ENCODE assay signal across 21 mouse cellular contexts in the genomic region with DNA sequence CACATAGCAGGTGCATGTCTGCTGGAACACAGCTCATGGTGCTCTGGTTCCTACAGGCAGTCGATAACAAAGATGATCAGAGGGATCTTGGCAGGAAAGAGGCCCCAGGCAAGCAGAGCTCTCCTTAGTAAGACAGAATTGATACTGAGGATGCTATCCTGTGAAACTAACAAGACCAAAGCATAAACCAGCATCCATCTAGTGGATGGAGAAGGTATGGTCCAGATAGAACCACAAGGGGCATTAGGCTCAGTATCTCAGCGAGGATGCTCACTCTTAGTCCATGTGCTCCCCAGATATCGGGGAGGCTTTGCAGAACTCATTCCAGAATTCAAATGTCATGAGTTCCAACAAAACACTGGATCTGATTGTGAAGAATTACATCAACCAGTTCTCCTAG.
DNase-seq lines count a peak whose midpoint lies in the region; TF ChIP-seq lines count a peak whose summit lies in the region.
"Had no signal": no experiment of that assay in that cellular context is flagged by ENCODE, and none has a peak within 500 bp of the region (broad histone marks: within the 10 kb centered on the region; RNA-seq: fewer than 3 reads in every experiment).

No protein-coding gene starts in this region.

- no peak overlapping the region for H3K4me3 ChIP-seq in gastrocnemius, adult 2 months
- no peak overlapping the region for H3K4me3 ChIP-seq in layer of hippocampus, adult 2 months
- no peak overlapping the region for H3K4me3 ChIP-seq in cortical plate, adult 2 months (ENCODE audit: insufficient read depth, low read length)
- H3K4me3 ChIP-seq: embryonic facial prominence, embryonic 10.5 days; liver, embryonic 12.5 days; midbrain, embryonic 15.5 days had no signal

- peak; percentile 14; the same call in 1 of the 2 replicates for TF ChIP-seq CTCF in gastrocnemius, adult 2 months (IDR thresholded peaks at IDR 0.05)
- TF ChIP-seq CTCF in layer of hippocampus, adult 2 months (conservative IDR thresholded peaks at IDR 0.05): peak; percentile 52
- peak; percentile 26; the same call in 1 of the 2 replicates for TF ChIP-seq CTCF in cortical plate, adult 2 months (IDR thresholded peaks at IDR 0.05; ENCODE audit: extremely low read depth, insufficient read depth, low read length)

- H3K4me1 ChIP-seq in cortical plate, adult 2 months (ENCODE audit: control insufficient read depth, insufficient read depth, low read length): no peaks in the 10 kb centered on the region
- H3K4me1 ChIP-seq: liver, embryonic 12.5 days had no signal

- H3K27ac ChIP-seq in gastrocnemius, adult 2 months: no peak overlapping the region
- no peak overlapping the region for H3K27ac ChIP-seq in layer of hippocampus, adult 2 months
- H3K27ac ChIP-seq in cortical plate, adult 2 months (ENCODE audit: insufficient read depth, low read length): no peak overlapping the region
- H3K27ac ChIP-seq: embryonic facial prominence, embryonic 10.5 days; hindbrain, embryonic 14.5 days; liver, embryonic 12.5 days; midbrain, embryonic 15.5 days had no signal

- no peak for TF ChIP-seq POLR2A in cortical plate, adult 2 months (IDR thresholded peaks at IDR 0.05; ENCODE audit: extremely low read depth, insufficient read depth, low read length)

- no peak for DNase-seq in gastrocnemius, adult 2 months
- DNase-seq in gastrocnemius, adult 8-10 months (ENCODE audit: low spot score in 2 of 2): no peak
- no peak for DNase-seq in layer of hippocampus, adult 2 months (ENCODE audit: low spot score in 2 of 2)
- no peak for DNase-seq in layer of hippocampus, adult 18-20 months (ENCODE audit: low spot score in 2 of 2)
- peak; percentile 35 for DNase-seq in 416B (ENCODE audit: low read depth)
- no peak for DNase-seq in thymus, postnatal 0 days (ENCODE audit: low spot score)
- no peak for DNase-seq in B cell, adult 2 months
- DNase-seq: adrenal gland, postnatal 25 days; cerebellum, adult 11-12 months; cerebellum, postnatal 36 days; gastrocnemius, postnatal 14 days; heart, postnatal 14 days; kidney, adult 18-20 months; kidney, postnatal 25 days; layer of hippocampus, adult 9-11 months; thymus, postnatal 14 days had no signal

- intact Hi-C loops in gastrocnemius, adult 2 months (cut with DNase I): no loop called here
